Mouse (Mus musculus) heart, embryonic 12.5 days (tissue): ENCODE measurements at regions not wholly inside any gene's neighbourhood (a gene's known extent, or its start where the extent isn't known, plus 50 kb on each side); places are given as distances from the start of the nearest gene placed in this dataset.

ENCODE experiments used
- ATAC-seq: fragments of 200-750 bp; cut with Nextera tagmentation; 2 replicates; pipeline ENCODE4 v1.8.0; 2017; ENCODE audit warnings: moderate TSS enrichment, moderate library complexity; ENCODE audit not compliant: insufficient number of reproducible peaks, low FRiP score
- H3K27ac ChIP-seq: fragments of 300-500 bp; sonication (generic); 2 replicates; pipeline ENCODE4 v1.5.1; 2016; ENCODE audit warnings: mild to moderate bottlenecking, moderate library complexity; ENCODE audit not compliant: poor library complexity, severe bottlenecking
- H3K27me3 ChIP-seq: fragments of 300-500 bp; sonication (generic); replicated peaks from 2 replicates; pipeline ENCODE4 v1.6.1; 2016; ENCODE audit warnings: mild to moderate bottlenecking, moderate library complexity
- H3K36me3 ChIP-seq: fragments of 300-500 bp; sonication (generic); 2 replicates; pipeline ENCODE4 v1.6.1; 2016; ENCODE audit warnings: mild to moderate bottlenecking, moderate library complexity
- H3K4me1 ChIP-seq: fragments of 300-500 bp; sonication (generic); replicated peaks from 2 replicates; pipeline ENCODE4 v1.6.1; 2016; ENCODE audit warnings: mild to moderate bottlenecking
- H3K4me2 ChIP-seq: fragments of 300-500 bp; sonication (generic); 2 replicates; pipeline ENCODE4 v1.6.1; 2016; ENCODE audit warnings: mild to moderate bottlenecking, moderate library complexity
- H3K4me3 ChIP-seq: fragments of 300-500 bp; sonication (generic); 2 replicates; pipeline ENCODE4 v1.5.1; 2016; ENCODE audit warnings: mild to moderate bottlenecking
- H3K9ac ChIP-seq: fragments of 300-500 bp; sonication (generic); 2 replicates; pipeline ENCODE4 v1.6.1; 2016; ENCODE audit warnings: mild to moderate bottlenecking, moderate library complexity
- H3K9me3 ChIP-seq: fragments of 300-500 bp; sonication (generic); replicated peaks from 2 replicates; pipeline ENCODE4 v1.6.1; 2016; ENCODE audit warnings: mild to moderate bottlenecking, moderate library complexity
- WGBS: fragments of 180-500 bp; shearing (Covaris S2); methylation state at CpG from one replicate; pipeline ENCODE4 v1.1.7; 2016; 5-methylcytosine and 5-hydroxymethylcytosine counted together

GRCm38 (mm10) chr15:5414401-5414800 lies 170.4 kb upstream of the Ptger4 start:
- 87% methylated on average over 5 of the region's 5 CpGs for WGBS

GRCm38 (mm10) chr15:5416031-5416430 lies 172.0 kb upstream of the Ptger4 start:
- ATAC-seq: no peak
- Histone ChIP-seq H3K27ac (no peak overlapping the region), H3K4me2 (no peak overlapping the region), H3K36me3 (no peaks in the 10 kb centered on the region), H3K27me3 (no peaks in the 10 kb centered on the region), H3K4me1 (no peaks in the 10 kb centered on the region), H3K9me3 (no peaks in the 10 kb centered on the region), H3K9ac (no peak overlapping the region), H3K4me3 (no peak overlapping the region)
- WGBS: 77% methylated on average over 3 of the region's 3 CpGs

More at GRCm38 (mm10) chr15:5414401-5414800, 170.4 kb upstream of the Ptger4 start:
- H3K9me3 ChIP-seq: no peaks in the 10 kb centered on the region
- ATAC-seq: no peak
- no peaks in the 10 kb centered on the region for H3K36me3 ChIP-seq
- no peak overlapping the region for H3K4me2 ChIP-seq
- H3K27ac ChIP-seq: no peak overlapping the region
- H3K4me3 ChIP-seq: no peak overlapping the region
- no peaks in the 10 kb centered on the region for H3K27me3 ChIP-seq
- no peak overlapping the region for H3K9ac ChIP-seq
- H3K4me1 ChIP-seq: no peaks in the 10 kb centered on the region

- no peak for ATAC-seq
- H3K4me3 ChIP-seq: no peak overlapping the region
- 82% methylated on average over 3 of the region's 3 CpGs for WGBS
- H3K27ac ChIP-seq: no peak overlapping the region
- no peaks in the 10 kb centered on the region for H3K4me1 ChIP-seq
- H3K4me2 ChIP-seq: no peak overlapping the region
- no peaks in the 10 kb centered on the region for H3K36me3 ChIP-seq
- H3K27me3 ChIP-seq: no peaks in the 10 kb centered on the region
- no peaks in the 10 kb centered on the region for H3K9me3 ChIP-seq
- H3K9ac ChIP-seq: no peak overlapping the region
Observed at GRCm38 (mm10) chr15:5426641-5427040, 182.7 kb upstream of the Ptger4 start.

- Histone ChIP-seq H3K9me3 (no peaks in the 10 kb centered on the region), H3K27ac (no peak overlapping the region), H3K27me3 (no peaks in the 10 kb centered on the region), H3K36me3 (no peaks in the 10 kb centered on the region), H3K4me3 (no peak overlapping the region), H3K4me1 (no peaks in the 10 kb centered on the region), H3K9ac (no peak overlapping the region), H3K4me2 (no peak overlapping the region)
- WGBS: 84% methylated on average over 7 of the region's 7 CpGs
- no peak for ATAC-seq
Observed at GRCm38 (mm10) chr15:5427319-5428048, 183.5 kb upstream of the Ptger4 start.

GRCm38 (mm10) chr15:5432018-5432417 lies 188.0 kb upstream of the Ptger4 start:
- no peaks in the 10 kb centered on the region for H3K4me1 ChIP-seq
- H3K36me3 ChIP-seq: no peaks in the 10 kb centered on the region
- H3K9ac ChIP-seq: no peak overlapping the region
- H3K27ac ChIP-seq: no peak overlapping the region
- H3K9me3 ChIP-seq: no peaks in the 10 kb centered on the region
- no peak overlapping the region for H3K4me3 ChIP-seq
- WGBS: 68% methylated on average over 2 of the region's 2 CpGs
- H3K4me2 ChIP-seq: no peak overlapping the region
- ATAC-seq: no peak
- no peaks in the 10 kb centered on the region for H3K27me3 ChIP-seq

- WGBS: 76% methylated on average over 1 of the region's 1 CpGs
- no peaks in the 10 kb centered on the region for H3K9me3 ChIP-seq
- no peak overlapping the region for H3K27ac ChIP-seq
- no peak overlapping the region for H3K9ac ChIP-seq
- H3K36me3 ChIP-seq: no peaks in the 10 kb centered on the region
- ATAC-seq: no peak
- H3K4me3 ChIP-seq: no peak overlapping the region
- H3K4me1 ChIP-seq: no peaks in the 10 kb centered on the region
- H3K4me2 ChIP-seq: no peak overlapping the region
- no peaks in the 10 kb centered on the region for H3K27me3 ChIP-seq
Observed at GRCm38 (mm10) chr15:5437020-5437419, 193.0 kb upstream of the Ptger4 start.

GRCm38 (mm10) chr15:5446040-5446755 lies 202.2 kb upstream of the Ptger4 start:
- WGBS: 63% methylated on average over 9 of the region's 9 CpGs
- Histone ChIP-seq H3K4me2 (no peak overlapping the region), H3K27ac (no peak overlapping the region), H3K9ac (no peak overlapping the region), H3K27me3 (no peaks in the 10 kb centered on the region), H3K9me3 (no peaks in the 10 kb centered on the region), H3K36me3 (no peaks in the 10 kb centered on the region), H3K4me1 (no peaks in the 10 kb centered on the region), H3K4me3 (no peak overlapping the region)
- no peak for ATAC-seq

GRCm38 (mm10) chr15:5446756-5447314 lies 202.8 kb upstream of the Ptger4 start:
- ATAC-seq: no peak
- H3K36me3 ChIP-seq: no peaks in the 10 kb centered on the region
- WGBS: 58% methylated on average over 4 of the region's 4 CpGs
- H3K9me3 ChIP-seq: no peaks in the 10 kb centered on the region
- no peaks in the 10 kb centered on the region for H3K4me1 ChIP-seq
- H3K9ac ChIP-seq: no peak overlapping the region
- no peak overlapping the region for H3K4me3 ChIP-seq
- no peaks in the 10 kb centered on the region for H3K27me3 ChIP-seq
- H3K4me2 ChIP-seq: no peak overlapping the region
- H3K27ac ChIP-seq: no peak overlapping the region; the same call in 1 of the 2 replicates

GRCm38 (mm10) chr15:5447707-5448496 lies 203.9 kb upstream of the Ptger4 start:
- Histone ChIP-seq H3K9me3 (no peaks in the 10 kb centered on the region), H3K27me3 (no peaks in the 10 kb centered on the region), H3K4me3 (no peak overlapping the region), H3K9ac (no peak overlapping the region), H3K27ac (no peak overlapping the region), H3K36me3 (no peaks in the 10 kb centered on the region), H3K4me2 (no peak overlapping the region), H3K4me1 (no peaks in the 10 kb centered on the region)
- 74% methylated on average over 2 of the region's 2 CpGs for WGBS
- no peak for ATAC-seq

- ATAC-seq: no peak
- Histone ChIP-seq H3K4me2 (no peak overlapping the region), H3K36me3 (no peaks in the 10 kb centered on the region), H3K9me3 (no peaks in the 10 kb centered on the region), H3K9ac (no peak overlapping the region), H3K27me3 (no peaks in the 10 kb centered on the region), H3K4me3 (no peak overlapping the region), H3K27ac (no peak overlapping the region), H3K4me1 (no peaks in the 10 kb centered on the region)
- 85% methylated on average over 3 of the region's 3 CpGs for WGBS
Observed at GRCm38 (mm10) chr15:5459083-5459482, 215.1 kb upstream of the Ptger4 start.

- Histone ChIP-seq H3K4me2 (no peak overlapping the region), H3K4me1 (no peaks in the 10 kb centered on the region), H3K4me3 (no peak overlapping the region), H3K9me3 (no peaks in the 10 kb centered on the region), H3K27me3 (no peaks in the 10 kb centered on the region), H3K27ac (no peak overlapping the region), H3K36me3 (no peaks in the 10 kb centered on the region), H3K9ac (no peak overlapping the region)
- ATAC-seq: no peak
- 74% methylated on average over 4 of the region's 4 CpGs for WGBS
Observed at GRCm38 (mm10) chr15:5459580-5459979, 215.6 kb upstream of the Ptger4 start.
